Mouse (Mus musculus) heart, embryonic 11.5 days (tissue): ENCODE results near the gene Tbc1d17. TPM values are rescaled to one million over a fixed set of nuclear protein-coding genes. Genes with fewer than 3 reads are reported as not detected.

ENCODE experiments used
- ATAC-seq: fragments of 200-750 bp; cut with Nextera tagmentation; replicated peaks from 2 replicates; pipeline ENCODE4 v1.8.0; 2017; ENCODE audit warnings: moderate library complexity; ENCODE audit not compliant: insufficient number of reproducible peaks, low FRiP score, low TSS enrichment
- H3K27ac ChIP-seq: fragments of 300-500 bp; sonication (generic); 2 replicates; pipeline ENCODE4 v1.5.1; 2014; ENCODE audit warnings: mild to moderate bottlenecking, low read depth, low read length
- H3K27me3 ChIP-seq: fragments of 300-500 bp; sonication (generic); 2 replicates; pipeline ENCODE4 v1.6.1; 2014; ENCODE audit warnings: mild to moderate bottlenecking, low read length, mixed read lengths; ENCODE audit not compliant: control insufficient read depth, insufficient read depth
- H3K36me3 ChIP-seq: fragments of 300-500 bp; sonication (generic); 2 replicates; pipeline ENCODE4 v1.6.1; 2014; ENCODE audit warnings: mild to moderate bottlenecking, low read length, moderate library complexity, mixed read lengths; ENCODE audit not compliant: control insufficient read depth, insufficient read depth
- H3K4me1 ChIP-seq: fragments of 300-500 bp; sonication (generic); 2 replicates; pipeline ENCODE4 v1.6.1; 2014; ENCODE audit warnings: low read length; ENCODE audit not compliant: control insufficient read depth, insufficient read depth
- H3K4me2 ChIP-seq: fragments of 300-500 bp; sonication (generic); 2 replicates; pipeline ENCODE4 v1.6.1; 2014; ENCODE audit warnings: mild to moderate bottlenecking, moderate library complexity
- H3K4me3 ChIP-seq: fragments of 300-500 bp; sonication (generic); 2 replicates; pipeline ENCODE4 v1.5.1; 2014; ENCODE audit warnings: low read depth, low read length
- H3K9ac ChIP-seq: fragments of 300-500 bp; sonication (generic); 2 replicates; pipeline ENCODE4 v1.6.1; 2014; ENCODE audit warnings: mild to moderate bottlenecking, low read depth, low read length, moderate library complexity
- H3K9me3 ChIP-seq: fragments of 300-500 bp; sonication (generic); replicated peaks from 2 replicates; pipeline ENCODE4 v1.6.1; 2016; ENCODE audit warnings: low read length; ENCODE audit not compliant: control insufficient read depth
- WGBS: fragments of 180-500 bp; shearing (Covaris S2); extraction: QIAGEN DNeasy Blood & Tissue Kit; methylation state at CpG from one replicate; pipeline ENCODE4 v1.1.7; 2014; ENCODE audit not compliant: insufficient replicate concordance; 5-methylcytosine and 5-hydroxymethylcytosine counted together
- polyA plus RNA-seq: library from polyadenylated mRNA; unstranded; fragments of >200 nt; fragmentation: Nextera tagmentation; extraction: Ambion mirVana; gene quantifications from 2 replicates; pipeline ENCODE4 v1.2.1, GENCODE M21; 2014

Gene Tbc1d17
- polyA plus RNA-seq, 1 experiment from 2014 or later = 48.2 TPM

DNA sequence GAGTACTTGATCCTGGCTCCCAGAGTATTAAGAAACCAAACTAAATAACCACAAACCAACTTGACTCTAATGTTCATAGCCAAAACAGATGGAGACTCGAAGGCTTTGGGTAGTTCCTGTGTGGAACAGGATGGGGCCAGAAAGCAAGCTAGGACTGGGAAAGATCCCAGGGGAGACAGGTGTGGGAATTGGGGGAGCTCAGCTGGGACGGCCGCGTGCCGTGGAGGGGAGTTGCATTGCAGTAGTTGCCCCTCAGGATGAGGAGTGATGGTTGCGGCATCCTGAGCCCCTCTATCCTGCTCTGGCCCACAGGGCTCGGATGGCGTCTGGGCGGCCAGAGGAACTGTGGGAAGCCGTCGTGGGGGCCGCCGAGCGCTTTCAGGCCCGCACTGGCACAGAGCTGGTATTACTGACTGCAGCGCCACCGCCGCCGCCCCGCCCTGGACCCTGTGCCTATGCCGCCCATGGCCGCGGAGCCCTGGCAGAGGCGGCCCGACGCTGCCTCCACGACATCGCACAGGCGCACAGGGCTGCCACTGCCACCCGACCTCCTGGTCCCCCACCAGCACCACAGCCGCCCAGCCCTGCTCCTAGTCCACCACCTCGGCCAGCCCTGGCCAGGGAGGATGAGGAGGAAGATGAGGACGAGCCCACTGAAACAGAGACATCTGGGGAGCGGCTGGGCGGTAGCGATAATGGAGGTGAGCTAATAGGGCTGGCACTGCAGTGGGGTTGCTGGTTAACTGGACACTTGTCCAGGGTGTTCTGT is 3.6 kb upstream of the Tbc1d17 start:
- H3K4me1 ChIP-seq = peaks cover 32% of the 10 kb centered on the region
- H3K27me3 ChIP-seq = no peaks in the 10 kb centered on the region
- H3K4me3 ChIP-seq = no peak overlapping the region; the same call in 1 of the 2 replicates
- no peak overlapping the region for H3K4me2 ChIP-seq
- no peak overlapping the region for H3K27ac ChIP-seq
- WGBS = 87% methylated on average over 34 of the region's 36 CpGs
- no peak for ATAC-seq
- H3K9ac ChIP-seq = no peak overlapping the region
- peaks cover 4% of the 10 kb centered on the region; the same call in 1 of the 2 replicates for H3K36me3 ChIP-seq
- H3K9me3 ChIP-seq = no peaks in the 10 kb centered on the region

DNA sequence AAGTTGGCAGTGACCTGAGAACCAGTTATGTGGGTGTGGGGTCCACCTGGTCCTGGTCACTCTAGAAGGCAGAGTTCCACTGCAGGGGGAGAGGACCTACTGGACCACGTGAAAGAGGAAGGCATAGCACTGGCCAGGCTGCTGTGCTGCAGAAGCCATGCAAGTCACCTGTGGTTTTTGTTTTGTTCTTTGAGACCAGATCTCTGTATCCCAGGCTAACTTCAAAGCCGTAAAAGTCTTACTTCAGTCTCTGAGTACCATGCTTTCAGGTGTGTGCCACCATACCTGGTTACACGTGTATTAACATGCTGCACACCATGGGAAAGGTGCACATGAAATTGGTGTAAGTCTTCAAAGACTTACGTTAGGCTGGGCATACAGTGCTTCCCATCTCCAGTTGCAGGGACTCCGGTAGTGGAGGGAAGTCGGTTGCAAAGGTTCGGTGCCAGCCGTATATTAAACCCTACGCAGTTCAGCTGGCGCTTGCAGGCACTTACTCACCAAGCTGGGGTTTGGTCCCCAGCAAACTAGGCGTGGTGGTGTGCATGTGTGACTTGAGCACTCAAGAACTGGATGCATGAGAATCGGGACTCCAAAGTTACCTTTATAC is 2.9 kb upstream of the Tbc1d17 start:
- ATAC-seq = no peak
- peaks cover 4% of the 10 kb centered on the region; the same call in 1 of the 2 replicates for H3K36me3 ChIP-seq
- H3K4me1 ChIP-seq = peaks cover 32% of the 10 kb centered on the region
- no peak overlapping the region for H3K9ac ChIP-seq
- 92% methylated on average over 12 of the region's 12 CpGs for WGBS
- H3K9me3 ChIP-seq = no peaks in the 10 kb centered on the region
- 0 out of 2 replicates have a peak overlapping the region, but pooled peaks have one; percentile 5 for H3K4me3 ChIP-seq
- H3K4me2 ChIP-seq = no peak overlapping the region
- H3K27me3 ChIP-seq = no peaks in the 10 kb centered on the region
- H3K27ac ChIP-seq = 0 out of 2 replicates have a peak overlapping the region, but pooled peaks have one; percentile 10

DNA sequence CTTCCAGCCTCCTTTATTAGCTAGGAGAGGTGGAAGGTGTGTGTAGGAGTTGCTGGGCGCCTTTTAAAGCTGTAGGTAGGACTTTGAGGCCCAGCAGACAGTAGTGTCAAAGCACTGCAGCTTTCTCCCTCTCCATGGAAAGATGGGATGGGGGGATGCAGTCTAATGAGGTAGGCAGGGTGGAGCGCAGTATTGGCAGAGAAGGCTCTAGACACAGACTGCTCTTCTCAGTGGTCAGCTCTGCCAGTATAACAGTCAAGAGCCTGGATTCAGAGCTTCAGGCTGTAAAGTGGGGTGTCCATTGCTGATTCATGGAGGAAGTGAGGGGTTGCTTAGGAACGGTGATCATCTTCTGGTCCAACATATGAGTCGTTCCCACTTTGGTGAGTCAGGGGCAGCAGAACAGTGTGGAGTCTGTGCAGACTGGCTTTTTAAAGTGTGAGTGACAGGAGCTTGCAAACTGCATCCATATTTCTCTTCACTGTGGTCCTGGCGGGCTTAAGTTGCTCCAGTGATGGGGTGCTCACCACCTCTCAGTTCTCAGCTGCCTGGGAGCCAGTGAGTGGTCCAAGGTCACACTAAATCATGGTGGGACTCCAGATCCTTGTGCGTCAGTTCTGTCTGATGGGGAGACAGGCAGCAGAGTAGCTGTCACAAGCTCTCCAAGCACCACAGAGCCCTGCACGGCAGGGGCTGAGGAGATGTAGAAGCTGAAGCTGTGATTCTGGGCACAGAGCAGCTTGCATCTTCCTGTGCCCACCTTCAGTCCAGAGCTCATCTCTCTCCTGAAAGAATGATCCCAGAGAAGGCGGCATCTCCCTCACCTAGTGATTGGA is 2.1 kb upstream of the Tbc1d17 start:
- H3K4me2 ChIP-seq = peak overlapping the region; percentile 96
- ATAC-seq = no peak
- H3K4me1 ChIP-seq = peaks cover 29% of the 10 kb centered on the region
- 74% methylated on average over 8 of the region's 8 CpGs for WGBS
- H3K27ac ChIP-seq = peak overlapping the region; percentile 97
- H3K9ac ChIP-seq = peak overlapping the region; percentile 93
- no peaks in the 10 kb centered on the region for H3K27me3 ChIP-seq
- peaks cover 6% of the 10 kb centered on the region; the same call in 1 of the 2 replicates for H3K36me3 ChIP-seq
- H3K9me3 ChIP-seq = no peaks in the 10 kb centered on the region
- H3K4me3 ChIP-seq = peak overlapping the region; percentile 87

DNA sequence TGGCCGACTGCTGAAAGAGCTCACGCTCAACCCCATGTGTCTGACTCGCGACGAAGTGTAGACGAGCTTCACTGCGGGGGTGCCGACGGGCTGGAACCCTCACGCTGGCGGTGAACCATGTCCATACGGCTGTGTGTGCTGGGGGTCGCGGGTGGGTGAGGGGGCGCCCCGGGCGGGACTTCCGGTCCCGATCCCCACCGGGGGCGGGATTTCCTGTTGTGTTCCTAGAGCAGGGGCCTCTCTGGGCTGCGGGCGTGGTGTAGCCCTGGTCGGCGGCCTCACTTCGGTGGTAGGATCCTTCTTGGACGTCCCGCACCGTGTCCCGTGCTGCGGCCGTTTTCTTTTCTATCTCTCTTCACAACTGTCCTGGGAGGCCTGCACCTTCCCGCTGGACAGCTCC is 1.3 kb upstream of the Tbc1d17 start:
- Histone ChIP-seq H3K27me3 (no peaks in the 10 kb centered on the region), H3K36me3 (peaks cover 11% of the 10 kb centered on the region; the same call in 1 of the 2 replicates), H3K4me1 (peaks cover 27% of the 10 kb centered on the region), H3K4me2 (peak overlapping the region; percentile 96), H3K9ac (peak overlapping the region; percentile 93), H3K4me3 (peak overlapping the region; percentile 87), H3K9me3 (no peaks in the 10 kb centered on the region), H3K27ac (peak overlapping the region; percentile 97)
- 0% methylated on average over 32 of the region's 33 CpGs for WGBS
- peak; percentile 32; the same call in 1 of the 2 replicates for ATAC-seq

DNA sequence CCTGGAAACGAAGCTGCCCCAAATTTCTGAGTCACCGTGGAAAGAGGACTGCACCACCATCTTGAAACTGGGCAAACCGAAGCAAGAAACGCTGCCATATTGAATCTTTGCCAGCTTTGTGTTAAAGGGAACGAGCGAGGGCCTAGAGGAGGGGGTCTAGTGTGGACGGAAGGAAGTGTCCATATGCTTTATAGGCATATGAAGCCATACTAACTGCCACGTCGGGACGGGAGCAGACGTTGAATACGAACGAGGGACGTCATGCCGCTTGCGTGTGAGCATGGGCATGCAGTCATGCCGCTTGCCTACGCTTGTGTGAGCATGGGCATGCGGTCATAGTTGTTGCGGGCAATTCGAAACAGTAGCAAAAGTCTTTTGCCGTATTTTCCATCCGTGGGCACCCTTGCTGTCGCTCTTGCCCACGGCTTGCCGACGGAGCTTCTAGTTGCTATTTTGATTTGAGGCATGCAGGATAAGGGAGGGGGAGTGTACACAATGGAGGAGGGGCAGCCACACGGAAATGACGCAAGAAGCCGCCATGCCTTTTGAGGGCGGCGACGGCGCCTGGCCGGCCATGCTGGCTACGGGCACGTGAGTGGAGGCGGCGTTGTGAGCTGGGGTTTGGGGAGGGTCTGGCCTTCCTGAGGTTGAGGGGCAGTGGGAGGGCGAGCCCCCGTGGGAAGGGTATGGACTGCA is 685 bp upstream of the Tbc1d17 start:
- WGBS = under 1% methylated on average over 41 of the region's 41 CpGs
- peaks cover 13% of the 10 kb centered on the region; the same call in 1 of the 2 replicates for H3K36me3 ChIP-seq
- H3K27ac ChIP-seq = peak overlapping the region; percentile 97
- peak overlapping the region; percentile 87 for H3K4me3 ChIP-seq
- H3K9me3 ChIP-seq = no peaks in the 10 kb centered on the region
- H3K9ac ChIP-seq = peak overlapping the region; percentile 93
- peak overlapping the region; percentile 96 for H3K4me2 ChIP-seq
- peaks cover 23% of the 10 kb centered on the region for H3K4me1 ChIP-seq
- peak; percentile 67 for ATAC-seq
- H3K27me3 ChIP-seq = no peaks in the 10 kb centered on the region

DNA sequence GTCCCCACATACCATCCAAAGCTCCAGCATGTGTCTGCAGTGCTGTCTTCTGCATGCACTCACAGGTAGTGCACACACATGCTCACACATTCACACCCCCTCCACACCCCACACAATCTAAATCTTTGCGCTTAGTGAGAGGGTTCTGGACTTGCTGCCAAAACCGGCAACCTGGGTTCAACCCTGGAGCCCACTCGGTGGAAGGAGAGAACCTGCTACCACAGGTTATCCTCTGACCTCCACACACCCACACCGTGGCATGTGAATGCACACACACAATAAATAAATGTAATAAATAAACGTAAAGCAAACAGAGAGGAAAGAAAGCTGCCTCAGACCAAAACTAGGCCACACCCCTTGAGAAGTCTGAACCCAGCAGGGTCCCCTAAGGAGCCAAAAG is 1.1 kb downstream of the Tbc1d17 start:
- H3K4me2 ChIP-seq = peak overlapping the region; percentile 96
- no peaks in the 10 kb centered on the region for H3K27me3 ChIP-seq
- H3K4me1 ChIP-seq = peaks cover 14% of the 10 kb centered on the region
- WGBS = 76% methylated on average over 5 of the region's 5 CpGs
- ATAC-seq = no peak
- peaks cover 21% of the 10 kb centered on the region for H3K36me3 ChIP-seq
- no peak overlapping the region for H3K27ac ChIP-seq
- H3K9ac ChIP-seq = peak overlapping the region; percentile 6; the same call in 1 of the 2 replicates
- peak overlapping the region; percentile 87 for H3K4me3 ChIP-seq
- H3K9me3 ChIP-seq = no peaks in the 10 kb centered on the region

DNA sequence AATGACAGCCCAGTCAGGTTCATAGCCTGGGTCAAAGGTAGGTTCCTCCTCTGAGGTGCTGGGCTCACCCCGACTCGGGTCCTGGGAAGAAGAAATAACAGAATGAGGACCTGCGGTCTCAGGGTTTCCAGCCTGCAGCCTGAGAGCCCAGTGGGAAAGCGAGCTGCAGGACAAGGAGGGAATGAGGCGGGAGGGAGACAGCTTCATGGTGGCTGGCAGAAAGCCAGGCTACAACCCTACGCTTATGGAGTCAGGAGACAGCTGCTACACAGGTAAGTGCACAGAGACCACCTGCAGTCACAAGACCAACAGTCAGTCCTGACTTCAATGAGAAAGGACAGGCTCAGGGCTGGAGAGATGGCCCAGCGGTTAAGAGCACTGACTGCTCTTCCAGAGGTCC is 2.1 kb downstream of the Tbc1d17 start:
- peaks cover 26% of the 10 kb centered on the region for H3K36me3 ChIP-seq
- 92% methylated on average over 7 of the region's 7 CpGs for WGBS
- no peak for ATAC-seq

DNA sequence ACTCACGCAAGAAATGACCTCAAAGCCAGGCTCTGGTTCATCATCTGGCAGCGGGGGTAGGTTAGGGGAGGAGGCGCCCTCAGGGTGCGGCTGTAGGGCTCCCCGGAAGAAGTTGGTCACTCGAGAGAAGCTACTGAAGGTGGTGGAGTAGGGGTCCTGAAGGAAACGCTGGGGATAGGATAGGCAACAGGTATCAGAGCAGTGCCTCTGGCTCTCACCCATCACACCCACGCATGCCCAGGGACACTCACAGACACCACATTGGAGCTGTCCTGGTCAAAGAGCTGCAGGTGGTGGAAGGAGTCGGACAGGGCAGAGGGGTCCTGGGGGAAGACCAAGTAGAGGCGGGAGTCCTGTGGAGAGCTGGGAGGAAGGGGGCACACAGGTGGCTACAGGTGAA is 3.9 kb downstream of the Tbc1d17 start:
- no peak overlapping the region for H3K4me3 ChIP-seq
- WGBS = 88% methylated on average over 10 of the region's 10 CpGs

More for the DNA sequence above, 2.1 kb downstream of the Tbc1d17 start:
- Histone ChIP-seq H3K27me3 (no peaks in the 10 kb centered on the region), H3K4me2 (no peak overlapping the region), H3K9me3 (no peaks in the 10 kb centered on the region), H3K27ac (no peak overlapping the region), H3K9ac (no peak overlapping the region), H3K4me1 (peaks cover 14% of the 10 kb centered on the region), H3K4me3 (no peak overlapping the region)

More for the DNA sequence above, 3.9 kb downstream of the Tbc1d17 start:
- Histone ChIP-seq H3K9ac (no peak overlapping the region), H3K4me2 (no peak overlapping the region), H3K9me3 (no peaks in the 10 kb centered on the region), H3K27ac (no peak overlapping the region), H3K4me1 (peaks cover 8% of the 10 kb centered on the region), H3K27me3 (peaks cover 5% of the 10 kb centered on the region), H3K36me3 (peaks cover 22% of the 10 kb centered on the region)
- ATAC-seq = no peak
